Mouse (Mus musculus) brain, embryonic 14.5 days (tissue): ENCODE results near the gene Col6a3. TPM values are rescaled to one million over a fixed set of nuclear protein-coding genes. Genes with fewer than 3 reads are reported as not detected.

Experiments
- DNase-seq: peaks from one replicate; pipeline ENCODE4 v3.0.0-alpha.2; 2011; ENCODE audit warnings: low read depth
- CTCF ChIP-seq: fragments of 200-500 bp; IDR thresholded peaks from 2 replicates; pipeline ENCODE4 v1.5.1; 2012; ENCODE audit warnings: inconsistent platforms, mild to moderate bottlenecking, moderate library complexity, borderline replicate concordance; ENCODE audit not compliant: insufficient read depth, insufficient read length; ENCODE audit errors: extremely low read depth
- POLR2A ChIP-seq: fragments of 200-500 bp; IDR thresholded peaks from 2 replicates; pipeline ENCODE4 v1.6.1; 2012; ENCODE audit warnings: mild to moderate bottlenecking, inconsistent platforms, borderline replicate concordance; ENCODE audit not compliant: poor library complexity, insufficient read depth, insufficient read length, severe bottlenecking; ENCODE audit errors: extremely low read depth
- polyA plus RNA-seq: library from polyadenylated mRNA; depleted of rRNA; stranded (reverse); fragments of >200 nt; gene quantifications from 2 replicates; pipeline ENCODE4 v1.2.3, GENCODE M21; 2012; rRNA removed

Gene Col6a3
- polyA plus RNA-seq, 1 experiment = 22.3 TPM

- TF ChIP-seq CTCF (no peak), POLR2A (no peak)
- no peak for DNase-seq
Observed at GRCm38 (mm10) chr1:90716258-90716657, 127.5 kb downstream of the Col6a3 start.

Other genes with a start within 250 kb of the Col6a3 start
- 112 and 132 TPM in 2 replicates for gene Cops8, start 241.0 kb downstream of the Col6a3 start, polyA plus RNA-seq
- 0.20 and 0.31 TPM in 2 replicates for gene Mlph, start 71.1 kb upstream of the Col6a3 start, polyA plus RNA-seq
- gene Prlh, start 109.1 kb upstream of the Col6a3 start, polyA plus RNA-seq = not detected in 2 replicates
- 0.25 TPM in 1 of 2 replicates, not detected in the other for gene Rab17, start 125.7 kb upstream of the Col6a3 start, polyA plus RNA-seq
- gene Lrrfip1, start 154.8 kb upstream of the Col6a3 start, polyA plus RNA-seq = 26.0 and 31.7 TPM in 2 replicates